Mouse (Mus musculus) E14TG2a.4 (cell line): Measurements from ENCODE around the gene Kbtbd12.

ENCODE experiments used
- H3K27me3 ChIP-seq: 2 replicates; pipeline ENCODE4 v1.6.1; 2014; ENCODE audit warnings: low read length, control low read depth; ENCODE audit not compliant: insufficient read depth
- H3K36me3 ChIP-seq: 2 replicates; pipeline ENCODE4 v1.6.1; 2014; ENCODE audit warnings: low read length, control low read depth; ENCODE audit not compliant: insufficient read depth
- H3K4me1 ChIP-seq: replicated peaks from 2 replicates; pipeline ENCODE4 v1.6.1; 2014; ENCODE audit warnings: low read depth, low read length, control low read depth
- H3K4me3 ChIP-seq: replicated peaks from 2 replicates; pipeline ENCODE4 v1.5.1; 2014; ENCODE audit warnings: mild to moderate bottlenecking, low read length
- H3K9me3 ChIP-seq: 2 replicates; pipeline ENCODE4 v1.6.1; 2014; ENCODE audit warnings: low read length, control low read depth
- CTCF ChIP-seq: conservative IDR thresholded peaks from 2 replicates; pipeline ENCODE4 v1.5.1; 2014; ENCODE audit warnings: low read length
- NANOG ChIP-seq: IDR thresholded peaks from 2 replicates; pipeline ENCODE4 v1.6.1; 2014; ENCODE audit warnings: borderline replicate concordance, low read length, mixed read lengths
- POU5F1 ChIP-seq: IDR thresholded peaks from 2 replicates; pipeline ENCODE4 v1.6.1; 2014; ENCODE audit warnings: low read length, borderline replicate concordance

The Kbtbd12 gene

DNA sequence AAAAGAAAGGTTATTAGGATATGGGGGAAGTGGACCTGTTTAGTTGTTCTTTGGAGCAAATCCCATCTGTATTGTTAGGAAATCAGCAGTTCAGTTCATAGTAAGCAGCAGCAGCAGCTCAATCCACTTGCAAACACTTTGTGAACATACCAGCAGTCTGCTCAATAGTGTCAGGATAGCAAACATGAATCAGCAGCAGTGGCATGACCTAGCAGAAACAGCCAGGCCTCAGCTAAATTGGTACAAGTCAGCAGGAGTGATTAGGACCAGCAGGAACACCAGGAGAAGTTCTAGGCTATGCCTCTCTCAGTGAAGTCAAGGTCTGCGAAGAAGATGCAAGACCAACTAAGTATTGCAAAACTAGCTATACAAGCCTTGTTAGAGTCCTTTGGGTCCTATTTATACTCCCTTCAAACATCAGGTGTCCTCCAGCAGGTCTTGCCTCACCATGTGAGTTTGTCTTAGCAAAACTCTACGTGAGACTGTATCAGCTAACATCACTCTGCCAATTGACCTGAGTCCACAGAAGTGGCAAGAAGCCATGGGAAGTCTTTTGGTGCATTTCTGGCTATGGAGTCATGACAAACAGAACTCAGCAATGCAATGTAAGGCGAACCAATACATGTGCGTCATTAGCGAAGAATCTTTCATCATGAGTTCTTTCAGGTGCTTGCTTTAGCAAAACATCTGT lies at the start of gene Kbtbd12:
TSS of gene Kbtbd12 (minus strand) at position 340 of the 691 bp plus-strand sequence.
- no peak for TF ChIP-seq NANOG
- peaks cover 12% of the 10 kb centered on the region for H3K9me3 ChIP-seq
- H3K4me1 ChIP-seq = peaks cover 13% of the 10 kb centered on the region
- H3K4me3 ChIP-seq = no peak within 1 kb of the TSS
- peaks cover 23% of the 10 kb centered on the region for H3K27me3 ChIP-seq
- H3K36me3 ChIP-seq = no peaks in the 10 kb centered on the region

- no peaks in the 10 kb centered on the region for H3K27me3 ChIP-seq
- peaks cover 13% of the 10 kb centered on the region for H3K9me3 ChIP-seq
- no peak for TF ChIP-seq NANOG
- TF ChIP-seq CTCF = no peak
- TF ChIP-seq POU5F1 = no peak
- H3K36me3 ChIP-seq = no peaks in the 10 kb centered on the region
- H3K4me1 ChIP-seq = no peaks in the 10 kb centered on the region
- H3K4me3 ChIP-seq = no peak overlapping the region
Measured at GRCm38 (mm10) chr6:88683380-88684053, 45.8 kb upstream of the Kbtbd12 start.

- Histone ChIP-seq H3K27me3 (no peaks in the 10 kb centered on the region), H3K4me1 (no peaks in the 10 kb centered on the region), H3K36me3 (no peaks in the 10 kb centered on the region), H3K9me3 (peaks cover 13% of the 10 kb centered on the region), H3K4me3 (no peak overlapping the region)
- no peak for TF ChIP-seq POU5F1
- no peak for TF ChIP-seq NANOG
- TF ChIP-seq CTCF = no peak
Measured at GRCm38 (mm10) chr6:88681026-88681425, 43.3 kb upstream of the Kbtbd12 start.

- no peak for TF ChIP-seq NANOG
- no peak for TF ChIP-seq CTCF
- no peak for TF ChIP-seq POU5F1
- H3K36me3 ChIP-seq = no peaks in the 10 kb centered on the region
- no peaks in the 10 kb centered on the region for H3K27me3 ChIP-seq
- no peak overlapping the region for H3K4me3 ChIP-seq
- no peaks in the 10 kb centered on the region for H3K4me1 ChIP-seq
- H3K9me3 ChIP-seq = peaks cover 13% of the 10 kb centered on the region
Measured at GRCm38 (mm10) chr6:88677738-88678137, 40.0 kb upstream of the Kbtbd12 start.

DNA sequence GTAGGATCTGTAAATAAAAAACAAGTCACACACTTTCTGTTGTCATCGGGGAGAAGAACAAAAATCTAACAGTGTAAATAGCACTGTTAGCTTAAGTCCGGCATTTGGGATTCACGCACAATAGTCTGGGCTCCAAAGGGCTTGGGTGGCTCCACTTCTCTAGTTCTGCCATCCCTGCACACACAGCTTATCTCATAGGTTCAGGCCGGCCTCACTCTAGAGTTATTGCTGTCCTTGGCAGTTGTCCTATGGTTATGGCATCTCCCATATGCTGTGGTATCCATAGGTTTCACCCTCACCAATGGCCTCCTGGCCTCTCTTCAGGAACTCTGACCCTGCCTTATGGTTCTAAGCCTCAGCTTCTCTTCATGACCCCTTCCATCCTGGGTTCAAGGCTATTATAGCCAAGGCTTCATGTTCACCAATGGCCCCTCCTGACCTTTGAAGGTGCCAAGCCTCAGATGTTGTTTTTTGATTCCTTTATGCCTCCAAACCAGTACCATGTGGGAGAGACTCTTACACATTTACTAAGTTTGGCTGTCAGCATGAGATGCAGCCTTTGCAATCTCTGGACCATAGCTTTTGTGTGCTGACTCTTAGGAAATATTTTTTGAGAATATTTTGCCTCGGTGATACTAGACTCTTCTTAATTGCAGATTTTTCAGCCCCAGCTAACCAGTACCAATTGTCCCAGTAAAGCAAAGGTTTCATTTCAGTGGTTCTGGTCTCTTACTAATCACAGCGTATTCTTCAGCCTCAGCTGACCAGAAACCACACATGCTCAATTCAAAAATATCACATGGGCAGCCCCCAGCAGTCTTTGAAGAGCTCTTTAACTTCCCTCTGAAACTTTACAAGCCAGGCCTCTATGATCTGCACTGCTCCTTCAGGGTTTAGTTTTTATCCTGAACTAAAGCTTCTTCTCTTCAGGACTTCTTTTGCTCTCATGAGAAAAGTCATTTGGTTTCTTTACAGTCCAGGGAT lies 39.3 kb upstream of the Kbtbd12 start:
- Histone ChIP-seq H3K4me1 (no peaks in the 10 kb centered on the region), H3K36me3 (no peaks in the 10 kb centered on the region), H3K4me3 (no peak overlapping the region), H3K27me3 (no peaks in the 10 kb centered on the region), H3K9me3 (peaks cover 13% of the 10 kb centered on the region)
- TF ChIP-seq NANOG (no peak), CTCF (no peak), POU5F1 (no peak)

GRCm38 (mm10) chr6:88675815-88676214 lies 38.1 kb upstream of the Kbtbd12 start:
- no peaks in the 10 kb centered on the region for H3K4me1 ChIP-seq
- H3K9me3 ChIP-seq = peaks cover 13% of the 10 kb centered on the region
- no peaks in the 10 kb centered on the region for H3K27me3 ChIP-seq
- no peak for TF ChIP-seq NANOG
- TF ChIP-seq POU5F1 = no peak
- no peak for TF ChIP-seq CTCF
- no peaks in the 10 kb centered on the region for H3K36me3 ChIP-seq
- H3K4me3 ChIP-seq = no peak overlapping the region

DNA sequence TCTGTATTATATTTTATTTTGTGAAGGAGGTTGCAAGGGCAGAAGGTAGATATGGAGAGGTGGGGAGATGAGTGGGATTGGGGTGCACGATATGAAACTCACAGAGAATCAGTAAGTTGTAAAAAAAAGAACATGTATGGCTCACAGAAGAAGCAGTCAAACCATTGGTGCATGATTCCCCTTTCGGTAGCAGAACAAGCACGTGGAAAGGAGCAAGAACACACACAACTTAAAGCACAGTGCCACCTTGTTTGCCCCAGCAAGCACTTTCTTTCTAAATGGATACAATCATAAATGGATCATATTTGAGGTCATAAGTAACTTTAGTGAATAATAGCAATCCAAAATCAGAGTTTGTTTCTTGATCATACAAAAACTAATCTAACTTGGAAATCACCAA lies 24.5 kb upstream of the Kbtbd12 start:
- Histone ChIP-seq H3K27me3 (no peaks in the 10 kb centered on the region), H3K4me3 (no peak overlapping the region), H3K4me1 (no peaks in the 10 kb centered on the region), H3K36me3 (no peaks in the 10 kb centered on the region), H3K9me3 (peaks cover 3% of the 10 kb centered on the region; the same call in 1 of the 2 replicates)
- TF ChIP-seq NANOG (no peak), CTCF (no peak), POU5F1 (no peak)

GRCm38 (mm10) chr6:88661696-88662095 lies 23.9 kb upstream of the Kbtbd12 start:
- Histone ChIP-seq H3K36me3 (no peaks in the 10 kb centered on the region), H3K4me3 (no peak overlapping the region), H3K9me3 (peaks cover 3% of the 10 kb centered on the region; the same call in 1 of the 2 replicates), H3K27me3 (no peaks in the 10 kb centered on the region), H3K4me1 (no peaks in the 10 kb centered on the region)
- TF ChIP-seq POU5F1 (no peak), NANOG (no peak), CTCF (no peak)
